Mouse (Mus musculus) stomach, embryonic 16.5 days (tissue): ENCODE measurements around the gene Pcbp3. TPM values are rescaled to one million over a fixed set of nuclear protein-coding genes. Genes with fewer than 3 reads are reported as not detected.
"Not testable (repeated sequence)": the region's sequence is repeated elsewhere in the genome, so short reads cannot be mapped to it uniquely, and the experiment has no call there.

Experiments
- ATAC-seq: fragments of 200-750 bp; cut with Nextera tagmentation; 2 replicates; pipeline ENCODE4 v1.8.0; 2017; ENCODE audit warnings: moderate number of reproducible peaks, moderate TSS enrichment; ENCODE audit not compliant: insufficient read depth, low FRiP score
- H3K27ac ChIP-seq: fragments of 300-500 bp; sonication (generic); 2 replicates; pipeline ENCODE4 v1.5.1; 2014; ENCODE audit warnings: low read length
- H3K27me3 ChIP-seq: fragments of 300-500 bp; sonication (generic); 2 replicates; pipeline ENCODE4 v1.6.1; 2014; ENCODE audit warnings: low read length, control low read depth, mixed read lengths; ENCODE audit not compliant: control insufficient read depth, insufficient read depth
- H3K36me3 ChIP-seq: fragments of 300-500 bp; sonication (generic); 2 replicates; pipeline ENCODE4 v1.6.1; 2014; ENCODE audit warnings: low read length; ENCODE audit not compliant: control insufficient read depth, insufficient read depth
- H3K4me1 ChIP-seq: fragments of 300-500 bp; sonication (generic); 2 replicates; pipeline ENCODE4 v1.6.1; 2014; ENCODE audit warnings: low read length, control low read depth, mixed read lengths; ENCODE audit not compliant: control insufficient read depth, insufficient read depth
- H3K4me2 ChIP-seq: fragments of 300-500 bp; sonication (generic); 2 replicates; pipeline ENCODE4 v1.6.1; 2014; ENCODE audit warnings: low read depth, low read length, mixed read lengths
- H3K4me3 ChIP-seq: fragments of 300-500 bp; sonication (generic); replicated peaks from 2 replicates; pipeline ENCODE4 v1.5.1; 2014; ENCODE audit warnings: mild to moderate bottlenecking, low read length
- H3K9ac ChIP-seq: fragments of 300-500 bp; sonication (generic); 2 replicates; pipeline ENCODE4 v1.6.1; 2014; ENCODE audit warnings: low read length
- H3K9me3 ChIP-seq: fragments of 300-500 bp; sonication (generic); replicated peaks from 2 replicates; pipeline ENCODE4 v1.6.1; 2016; ENCODE audit warnings: low read length, control low read depth; ENCODE audit not compliant: control insufficient read depth
- WGBS: fragments of 180-500 bp; shearing (Covaris S2); extraction: QIAGEN DNeasy Blood & Tissue Kit; methylation state at CpG from one replicate; pipeline ENCODE4 v1.1.7; 2014; 5-methylcytosine and 5-hydroxymethylcytosine counted together
- polyA plus RNA-seq: library from polyadenylated mRNA; unstranded; fragments of >200 nt; fragmentation: Nextera tagmentation; extraction: Ambion mirVana; gene quantifications from 2 replicates; pipeline ENCODE4 v1.2.1, GENCODE M21; 2015

Gene Pcbp3
- polyA plus RNA-seq, 1 experiment from 2014 or later, result 41.8 TPM

- Histone ChIP-seq H3K36me3 (no peaks in the 10 kb centered on the region), H3K4me1 (no peaks in the 10 kb centered on the region), H3K27ac (no peak overlapping the region), H3K4me3 (no peak overlapping the region), H3K9ac (no peak overlapping the region), H3K27me3 (no peaks in the 10 kb centered on the region), H3K9me3 (no peaks in the 10 kb centered on the region; the same call in 1 of the 2 replicates), H3K4me2 (no peak overlapping the region)
- WGBS, result 85% methylated on average over 3 of the region's 3 CpGs
- no peak for ATAC-seq
Observed at GRCm38 (mm10) chr10:76753640-76754039, 208.0 kb downstream of the Pcbp3 start.

- WGBS, result 40% methylated on average over 11 of the region's 11 CpGs
- not testable (repeated sequence) for H3K27me3 ChIP-seq, H3K9me3 ChIP-seq, H3K9ac ChIP-seq, ATAC-seq, H3K4me1 ChIP-seq, H3K27ac ChIP-seq, H3K4me3 ChIP-seq, H3K36me3 ChIP-seq, H3K4me2 ChIP-seq
Observed at GRCm38 (mm10) chr10:76744267-76744666, 217.4 kb downstream of the Pcbp3 start.

GRCm38 (mm10) chr10:76736764-76737163 lies 224.9 kb downstream of the Pcbp3 start:
- H3K4me2 ChIP-seq, result no peak overlapping the region
- H3K9ac ChIP-seq, result no peak overlapping the region
- 64% methylated on average over 8 of the region's 8 CpGs for WGBS
- H3K27me3 ChIP-seq, result no peaks in the 10 kb centered on the region
- no peaks in the 10 kb centered on the region for H3K9me3 ChIP-seq
- no peak overlapping the region for H3K27ac ChIP-seq
- no peak for ATAC-seq
- H3K36me3 ChIP-seq, result no peaks in the 10 kb centered on the region
- H3K4me3 ChIP-seq, result no peak overlapping the region
- H3K4me1 ChIP-seq, result peaks cover 17% of the 10 kb centered on the region

- Histone ChIP-seq H3K4me3 (no peak overlapping the region), H3K9ac (no peak overlapping the region), H3K27me3 (no peaks in the 10 kb centered on the region), H3K4me2 (no peak overlapping the region), H3K4me1 (peaks cover 27% of the 10 kb centered on the region), H3K27ac (no peak overlapping the region), H3K9me3 (no peaks in the 10 kb centered on the region), H3K36me3 (no peaks in the 10 kb centered on the region)
- 4% methylated on average over 4 of the region's 4 CpGs for WGBS
- no peak for ATAC-seq
Observed at GRCm38 (mm10) chr10:76734979-76735378, 226.7 kb downstream of the Pcbp3 start.

- Histone ChIP-seq H3K27me3 (no peaks in the 10 kb centered on the region), H3K27ac (peak overlapping the region; percentile 91), H3K9me3 (no peaks in the 10 kb centered on the region), H3K9ac (peak overlapping the region; percentile 64), H3K4me1 (peaks cover 31% of the 10 kb centered on the region), H3K4me3 (0 out of 2 replicates have a peak overlapping the region, but pooled peaks have one; percentile 7), H3K4me2 (peak overlapping the region; percentile 39), H3K36me3 (no peaks in the 10 kb centered on the region)
- WGBS, result 32% methylated on average over 3 of the region's 3 CpGs
- no peak for ATAC-seq
Observed at GRCm38 (mm10) chr10:76733677-76734068, 228.0 kb downstream of the Pcbp3 start.

GRCm38 (mm10) chr10:76732881-76733676 lies 228.6 kb downstream of the Pcbp3 start:
- Histone ChIP-seq H3K4me3 (0 out of 2 replicates have a peak overlapping the region, but pooled peaks have one; percentile 7), H3K9me3 (no peaks in the 10 kb centered on the region)
- WGBS, result 6% methylated on average over 17 of the region's 17 CpGs

GRCm38 (mm10) chr10:76732391-76732790 lies 229.3 kb downstream of the Pcbp3 start:
- peak overlapping the region; percentile 39 for H3K4me2 ChIP-seq
- peaks cover 35% of the 10 kb centered on the region for H3K4me1 ChIP-seq
- H3K27me3 ChIP-seq, result no peaks in the 10 kb centered on the region
- H3K4me3 ChIP-seq, result no peak overlapping the region
- WGBS, result 60% methylated on average over 6 of the region's 6 CpGs
- H3K36me3 ChIP-seq, result no peaks in the 10 kb centered on the region
- peak overlapping the region; percentile 91 for H3K27ac ChIP-seq
- peak overlapping the region; percentile 64 for H3K9ac ChIP-seq
- ATAC-seq, result no peak
- H3K9me3 ChIP-seq, result no peaks in the 10 kb centered on the region

More at GRCm38 (mm10) chr10:76732881-76733676, 228.6 kb downstream of the Pcbp3 start:
- Histone ChIP-seq H3K4me2 (peak overlapping the region; percentile 39), H3K27me3 (no peaks in the 10 kb centered on the region), H3K27ac (peak overlapping the region; percentile 91), H3K36me3 (no peaks in the 10 kb centered on the region), H3K9ac (peak overlapping the region; percentile 64), H3K4me1 (peaks cover 34% of the 10 kb centered on the region)
- peak; percentile 87 for ATAC-seq

- no peak for ATAC-seq
Observed at GRCm38 (mm10) chr10:76731621-76732239, 230.0 kb downstream of the Pcbp3 start.

More at GRCm38 (mm10) chr10:76731621-76732239, 230.0 kb downstream of the Pcbp3 start:
- Histone ChIP-seq H3K9ac (peak overlapping the region; percentile 64), H3K9me3 (no peaks in the 10 kb centered on the region), H3K27me3 (no peaks in the 10 kb centered on the region), H3K36me3 (no peaks in the 10 kb centered on the region), H3K4me2 (0 out of 2 replicates have a peak overlapping the region, but pooled peaks have one; percentile 2), H3K4me1 (peaks cover 35% of the 10 kb centered on the region), H3K27ac (peak overlapping the region; percentile 91), H3K4me3 (no peak overlapping the region)
- 47% methylated on average over 20 of the region's 20 CpGs for WGBS
